Mouse (Mus musculus) lung, embryonic 14.5 days (tissue): ENCODE data around the gene Bcl2l15. TPM values are rescaled to one million over a fixed set of nuclear protein-coding genes. Genes with fewer than 3 reads are reported as not detected.

Experiments used
- ATAC-seq: fragments of 200-750 bp; cut with Nextera tagmentation; 2 replicates; pipeline ENCODE4 v1.8.0; 2017; ENCODE audit warnings: mild to moderate bottlenecking, moderate TSS enrichment, moderate library complexity; ENCODE audit not compliant: insufficient read depth
- DNase-seq: peaks from one replicate; pipeline ENCODE4 v3.0.0-alpha.2; 2015
- H3K27ac ChIP-seq: fragments of 300-500 bp; sonication (generic); 2 replicates; pipeline ENCODE4 v1.5.1; 2014; ENCODE audit warnings: low read depth, mild to moderate bottlenecking, moderate library complexity
- H3K27me3 ChIP-seq: fragments of 300-500 bp; sonication (generic); 2 replicates; pipeline ENCODE4 v1.6.1; 2014; ENCODE audit warnings: low read length, control low read depth; ENCODE audit not compliant: insufficient read depth
- H3K36me3 ChIP-seq: fragments of 300-500 bp; sonication (generic); 2 replicates; pipeline ENCODE4 v1.6.1; 2014; ENCODE audit warnings: control low read depth; ENCODE audit not compliant: insufficient read depth
- H3K4me1 ChIP-seq: fragments of 300-500 bp; sonication (generic); 2 replicates; pipeline ENCODE4 v1.6.1; 2014; ENCODE audit warnings: antibody characterized with exemption, control low read depth; ENCODE audit not compliant: insufficient read depth
- H3K4me2 ChIP-seq: fragments of 300-500 bp; sonication (generic); 2 replicates; pipeline ENCODE4 v1.6.1; 2014; ENCODE audit warnings: mild to moderate bottlenecking
- H3K4me3 ChIP-seq: fragments of 300-500 bp; sonication (generic); 2 replicates; pipeline ENCODE4 v1.5.1; 2014; ENCODE audit warnings: low read depth, low read length
- H3K9ac ChIP-seq: fragments of 300-500 bp; sonication (generic); 2 replicates; pipeline ENCODE4 v1.6.1; 2014
- H3K9me3 ChIP-seq: fragments of 300-500 bp; sonication (generic); 2 replicates; pipeline ENCODE4 v1.6.1; 2016; ENCODE audit warnings: low read depth, low read length, control low read depth
- CTCF ChIP-seq: IDR thresholded peaks from 2 replicates; pipeline ENCODE4 v1.5.1; 2016; ENCODE audit warnings: antibody characterized with exemption, low read depth
- WGBS: fragments of 180-500 bp; shearing (Covaris S2); extraction: QIAGEN DNeasy Blood & Tissue Kit; methylation state at CpG from one replicate; pipeline ENCODE4 v1.1.7; 2014; 5-methylcytosine and 5-hydroxymethylcytosine counted together
- polyA plus RNA-seq: library from polyadenylated mRNA; unstranded; fragments of >200 nt; fragmentation: Nextera tagmentation; extraction: Ambion mirVana; gene quantifications from 2 replicates; pipeline ENCODE4 v1.2.1, GENCODE M21; 2014

Bcl2l15 gene
- not detected in 2 replicates for polyA plus RNA-seq

DNA sequence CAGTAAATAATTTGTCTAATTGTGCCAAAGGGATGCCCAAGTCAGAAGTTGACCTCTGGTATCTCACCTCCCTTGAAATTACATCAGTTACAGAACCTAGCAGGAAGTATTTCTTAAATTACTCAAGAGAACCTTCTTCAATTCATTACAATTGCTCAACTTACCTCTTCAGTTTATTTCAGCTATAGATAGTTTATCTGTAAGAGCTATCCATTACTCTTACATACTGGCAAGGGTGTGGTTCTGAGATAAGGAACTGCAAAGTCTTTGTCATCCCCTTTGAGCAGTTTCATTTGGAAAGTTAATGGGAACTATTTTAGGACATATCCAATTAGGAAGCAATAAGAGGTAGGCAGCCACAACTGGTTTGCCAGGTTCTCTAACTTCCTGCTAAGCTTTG, at the start of gene Bcl2l15:
Bcl2l15 (plus strand) TSS at position 176 of the 400 bp plus-strand sequence.
- Histone ChIP-seq H3K9me3 (no peaks in the 10 kb centered on the region), H3K4me1 (no peaks in the 10 kb centered on the region), H3K4me3 (no peak within 1 kb of the TSS), H3K36me3 (no peaks in the 10 kb centered on the region), H3K9ac (no peak within 1 kb of the TSS), H3K4me2 (no peak within 1 kb of the TSS), H3K27ac (no peak within 1 kb of the TSS), H3K27me3 (no peaks in the 10 kb centered on the region)
- no peak for DNase-seq
- no peak for TF ChIP-seq CTCF
- ATAC-seq: no peak

DNA sequence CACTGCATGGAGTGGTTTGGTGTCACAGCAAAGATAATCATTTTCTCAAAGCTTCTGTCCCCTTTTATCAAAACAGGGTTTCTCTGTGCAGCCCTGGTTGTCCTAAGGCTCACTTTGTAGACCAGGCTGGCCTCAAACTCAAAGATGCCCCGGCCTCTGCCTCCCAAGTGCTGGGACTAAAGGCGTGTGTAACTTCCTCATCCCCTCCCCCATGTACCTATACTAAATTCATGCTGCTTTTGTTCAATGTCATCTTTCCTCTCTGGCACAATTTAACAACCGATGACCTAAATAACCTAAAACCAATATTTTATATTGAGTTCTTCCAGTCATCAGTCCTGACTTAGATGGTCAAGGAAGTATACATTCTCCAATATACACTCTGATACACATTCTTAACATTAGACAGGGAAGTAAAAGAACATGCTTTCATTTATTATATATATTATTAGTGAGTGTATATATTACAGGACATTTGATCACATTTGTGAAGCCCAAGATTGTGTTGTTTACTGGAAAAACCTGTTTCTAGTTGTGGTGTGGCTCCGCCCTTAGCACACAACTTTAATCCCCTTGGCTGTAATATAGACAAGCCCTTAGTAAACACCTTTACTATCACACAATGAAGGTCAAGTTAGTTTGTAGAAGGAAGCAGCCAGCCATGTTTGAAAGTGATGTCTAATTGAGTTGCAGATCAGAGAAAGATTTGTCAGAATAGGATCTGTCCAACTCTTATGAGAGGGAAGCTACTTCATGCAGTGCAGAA, 49.4 kb upstream of the Bcl2l15 start:
- no peak overlapping the region for H3K4me3 ChIP-seq
- DNase-seq (no peak), ATAC-seq (no peak)
- WGBS: 76% methylated on average over 4 of the region's 4 CpGs
- H3K4me1 ChIP-seq: no peaks in the 10 kb centered on the region
- H3K4me2 ChIP-seq: no peak overlapping the region
- H3K36me3 ChIP-seq: 0 out of 2 replicates have a peak, but pooled peaks cover 3% of the 10 kb centered on the region
- H3K9ac ChIP-seq: no peak overlapping the region
- no peaks in the 10 kb centered on the region for H3K27me3 ChIP-seq
- no peaks in the 10 kb centered on the region for H3K9me3 ChIP-seq
- H3K27ac ChIP-seq: no peak overlapping the region
- TF ChIP-seq CTCF: no peak

DNA sequence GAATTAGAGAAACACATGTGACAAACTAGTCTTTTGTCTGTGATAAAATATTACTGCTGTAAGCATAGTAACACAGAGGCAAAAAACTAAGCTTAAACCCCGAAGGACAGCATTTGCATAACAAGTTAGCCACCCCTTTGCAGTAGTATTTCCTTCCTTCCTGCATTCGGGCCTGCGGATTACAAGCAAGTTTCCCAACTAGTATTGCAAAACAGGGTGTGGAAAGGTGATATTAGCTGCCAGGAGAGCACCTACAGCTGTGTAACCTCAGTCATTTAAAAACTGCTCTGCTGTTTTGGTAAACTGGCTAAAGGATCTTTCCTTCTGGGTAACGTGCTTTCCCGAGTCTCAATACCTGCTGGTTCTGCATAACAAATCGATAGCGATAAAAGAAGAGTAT, 45.2 kb upstream of the Bcl2l15 start:
- Histone ChIP-seq H3K9ac (no peak overlapping the region), H3K4me1 (peaks cover 5% of the 10 kb centered on the region; the same call in 1 of the 2 replicates), H3K9me3 (no peaks in the 10 kb centered on the region), H3K27ac (0 out of 2 replicates have a peak overlapping the region, but pooled peaks have one; percentile 4), H3K27me3 (no peaks in the 10 kb centered on the region), H3K36me3 (no peaks in the 10 kb centered on the region), H3K4me3 (no peak overlapping the region), H3K4me2 (0 out of 2 replicates have a peak overlapping the region, but pooled peaks have one; percentile 21)
- WGBS: 72% methylated on average over 7 of the region's 7 CpGs
- TF ChIP-seq CTCF: no peak
- DNase-seq: no peak
- ATAC-seq: no peak

DNA sequence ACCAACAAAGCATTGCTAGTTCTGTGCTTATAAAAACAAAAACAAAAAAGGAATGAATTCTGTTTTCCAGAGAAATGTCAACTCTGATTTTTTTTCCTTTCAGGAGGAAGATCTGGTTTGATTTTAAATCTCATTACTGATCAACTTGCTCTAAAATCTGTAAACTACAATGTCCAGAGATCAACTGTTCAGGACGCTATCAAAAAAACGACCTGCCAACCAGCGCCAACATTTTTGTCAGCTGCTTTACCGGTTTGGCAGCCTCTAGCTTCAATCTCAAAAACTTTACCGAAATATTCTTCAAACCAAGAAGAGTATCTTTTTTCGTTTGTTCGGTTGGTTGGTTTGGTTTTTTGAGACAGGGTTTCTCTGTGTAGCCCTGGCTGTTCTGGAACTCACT, 43.3 kb upstream of the Bcl2l15 start:
- Histone ChIP-seq H3K27me3 (no peaks in the 10 kb centered on the region), H3K4me3 (peak overlapping the region; percentile 93; the same call in 1 of the 2 replicates), H3K27ac (peak overlapping the region; percentile 82; the same call in 1 of the 2 replicates), H3K9ac (no peak overlapping the region), H3K9me3 (no peaks in the 10 kb centered on the region), H3K4me1 (peaks cover 5% of the 10 kb centered on the region; the same call in 1 of the 2 replicates), H3K4me2 (peak overlapping the region; percentile 67), H3K36me3 (no peaks in the 10 kb centered on the region)
- no peak for TF ChIP-seq CTCF
- DNase-seq: no peak
- WGBS: 78% methylated on average over 7 of the region's 7 CpGs
- no peak for ATAC-seq

DNA sequence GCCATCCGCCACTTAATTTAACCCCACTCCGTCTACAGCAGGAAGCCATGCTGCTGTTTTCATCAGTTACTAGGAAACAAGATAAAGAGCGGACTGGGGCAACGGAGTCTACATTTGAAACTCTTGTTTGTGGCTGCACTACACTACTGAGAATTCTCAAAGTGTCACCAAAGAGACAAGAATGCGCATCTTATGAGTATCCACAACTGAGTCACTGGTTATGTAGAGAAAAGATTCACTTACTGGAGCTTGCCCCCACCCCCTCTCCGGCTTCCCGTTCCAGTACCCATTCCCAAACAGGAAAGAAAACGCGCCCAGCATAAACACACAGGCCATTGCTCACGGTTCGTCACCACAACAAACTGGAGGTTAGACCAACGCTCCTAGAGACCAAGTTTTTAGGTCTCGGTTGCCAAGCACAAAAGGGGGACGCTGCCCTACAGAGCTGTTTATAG, 42.5 kb upstream of the Bcl2l15 start:
- Histone ChIP-seq H3K9me3 (no peaks in the 10 kb centered on the region), H3K4me1 (peaks cover 5% of the 10 kb centered on the region; the same call in 1 of the 2 replicates), H3K9ac (peak overlapping the region; percentile 95), H3K27ac (peak overlapping the region; percentile 82), H3K4me3 (peak overlapping the region; percentile 93), H3K36me3 (no peaks in the 10 kb centered on the region), H3K27me3 (no peaks in the 10 kb centered on the region), H3K4me2 (peak overlapping the region; percentile 67)
- TF ChIP-seq CTCF: no peak
- ATAC-seq (no peak), DNase-seq (peak; percentile 75)
- WGBS: 2% methylated on average over 14 of the region's 14 CpGs

DNA sequence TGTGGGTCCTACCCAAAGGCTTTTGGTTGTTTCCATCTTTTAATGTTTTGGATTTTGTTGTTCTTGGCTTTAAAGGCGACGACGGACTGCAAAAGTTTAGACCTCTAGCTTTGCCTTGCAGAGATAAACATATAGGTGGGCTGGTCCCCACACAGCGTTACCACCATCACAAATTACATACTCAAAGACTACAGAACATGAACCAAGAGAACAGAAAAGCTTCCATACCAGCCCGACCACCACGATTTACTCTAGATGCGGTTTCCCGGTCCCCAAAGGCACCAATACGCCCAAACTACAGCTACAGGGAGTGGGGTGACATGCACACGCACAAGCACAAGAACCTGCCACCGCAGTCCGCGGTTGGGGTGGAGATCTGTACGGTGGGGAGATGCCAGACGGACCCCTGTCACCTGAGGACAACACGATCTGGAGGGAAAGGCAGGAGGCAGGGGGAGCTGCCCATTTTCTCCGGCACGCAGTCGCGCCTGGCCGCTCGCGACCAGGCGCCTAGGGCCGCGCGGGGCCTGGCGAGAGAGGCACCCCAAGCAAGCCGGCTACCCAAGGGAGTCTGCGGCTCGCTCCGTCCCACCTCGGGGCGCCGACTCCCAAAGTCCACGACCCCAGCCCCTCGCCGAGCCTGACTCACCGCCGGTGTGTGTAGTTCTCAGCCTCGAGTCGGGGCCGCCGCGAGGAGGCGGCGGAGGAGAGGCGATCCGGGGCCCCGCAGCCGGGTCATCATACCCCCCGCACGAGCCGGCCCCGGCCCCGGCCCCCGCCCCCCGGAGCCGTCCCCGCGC, 41.9 kb upstream of the Bcl2l15 start:
- no peaks in the 10 kb centered on the region for H3K36me3 ChIP-seq
- H3K9me3 ChIP-seq: no peaks in the 10 kb centered on the region
- peak overlapping the region; percentile 82 for H3K27ac ChIP-seq
- 0% methylated on average over 46 of the region's 61 CpGs for WGBS
- H3K4me2 ChIP-seq: peak overlapping the region; percentile 67
- peak overlapping the region; percentile 93 for H3K4me3 ChIP-seq
- ATAC-seq (peak; percentile 78), DNase-seq (peak; percentile 46)
- no peaks in the 10 kb centered on the region for H3K27me3 ChIP-seq
- H3K9ac ChIP-seq: peak overlapping the region; percentile 95
- peaks cover 5% of the 10 kb centered on the region; the same call in 1 of the 2 replicates for H3K4me1 ChIP-seq
- no peak for TF ChIP-seq CTCF
